In the genomic region with DNA sequence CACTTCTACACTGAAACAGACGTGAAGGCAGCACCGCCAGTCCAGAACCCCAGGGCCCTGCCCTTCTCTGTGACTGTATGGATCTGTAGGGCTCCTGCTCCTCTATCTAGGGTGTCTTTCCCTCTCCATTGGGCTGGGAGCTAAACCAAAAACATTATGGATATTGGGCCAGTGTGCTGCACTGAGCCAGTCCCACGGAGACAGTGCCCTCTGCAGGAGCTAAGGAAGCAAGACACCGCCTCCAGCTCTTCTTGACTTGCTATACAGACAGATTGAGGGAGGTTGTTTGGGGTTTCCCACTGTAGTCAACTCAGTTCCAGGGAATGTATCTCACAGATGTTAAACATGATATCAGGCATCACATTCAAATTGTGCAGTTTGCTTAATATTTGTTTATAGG, we compare ENCODE assay signal across 9 mouse cellular contexts. TPM values are rescaled to one million over a fixed set of nuclear protein-coding genes. Genes with fewer than 3 reads are reported as not detected.
A peak's percentile ranks its signal among the peaks of the same experiment; 100 is the strongest.
DNase-seq lines count a peak whose midpoint lies in the region; ATAC-seq lines count a peak whose summit lies in the region.
"Had no signal": no experiment of that assay in that cellular context is flagged by ENCODE, and none has a peak within 500 bp of the region (broad histone marks: within the 10 kb centered on the region; RNA-seq: fewer than 3 reads in every experiment).

No protein-coding gene starts in this region.

- no peak overlapping the region for H3K4me3 ChIP-seq in heart, embryonic 12.5 days
- H3K4me3 ChIP-seq in neural tube, embryonic 11.5 days (ENCODE audit: low read depth, low read length) = no peak overlapping the region
- no peak overlapping the region for H3K4me3 ChIP-seq in embryonic facial prominence, embryonic 11.5 days (ENCODE audit: low read depth, low read length)
- no peak overlapping the region for H3K4me3 ChIP-seq in forebrain, embryonic 16.5 days (replicated peaks; ENCODE audit: low read length)
- H3K4me3 ChIP-seq: myocyte had no signal

- H3K4me1 ChIP-seq in heart, embryonic 12.5 days (replicated peaks) = no peaks in the 10 kb centered on the region
- H3K4me1 ChIP-seq in neural tube, embryonic 11.5 days (ENCODE audit: control insufficient read depth, insufficient read depth, low read length) = no peaks in the 10 kb centered on the region
- H3K4me1 ChIP-seq in embryonic facial prominence, embryonic 11.5 days (ENCODE audit: control insufficient read depth, insufficient read depth, low read length) = no peaks in the 10 kb centered on the region; the same call in 1 of the 2 replicates
- H3K4me1 ChIP-seq in forebrain, embryonic 16.5 days (replicated peaks; ENCODE audit: control insufficient read depth, insufficient read depth, low read length) = no peaks in the 10 kb centered on the region

- no peak overlapping the region for H3K9ac ChIP-seq in heart, embryonic 12.5 days
- H3K9ac ChIP-seq in neural tube, embryonic 11.5 days (ENCODE audit: low read length) = no peak overlapping the region
- H3K9ac ChIP-seq in embryonic facial prominence, embryonic 11.5 days (replicated peaks; ENCODE audit: low read length) = no peak overlapping the region
- H3K9ac ChIP-seq in forebrain, embryonic 16.5 days (replicated peaks; ENCODE audit: low read depth, low read length) = no peak overlapping the region

- no peak for ATAC-seq in heart, embryonic 12.5 days (ENCODE audit: insufficient number of reproducible peaks, low FRiP score)
- no peak for ATAC-seq in neural tube, embryonic 11.5 days (ENCODE audit: insufficient read depth, low FRiP score, low TSS enrichment)
- ATAC-seq in embryonic facial prominence, embryonic 11.5 days (replicated peaks; ENCODE audit: insufficient number of reproducible peaks, low FRiP score, low TSS enrichment, low read depth) = no peak
- no peak for ATAC-seq in forebrain, embryonic 16.5 days

- WGBS in heart, embryonic 12.5 days = 52% methylated on average over 4 of the region's 4 CpGs
- 51% methylated on average over 4 of the region's 4 CpGs for WGBS in neural tube, embryonic 11.5 days
- WGBS in embryonic facial prominence, embryonic 11.5 days = 41% methylated on average over 4 of the region's 4 CpGs
- WGBS in forebrain, embryonic 16.5 days = 43% methylated on average over 4 of the region's 4 CpGs

- DNase-seq in heart, adult 11 months = peak; percentile 82
- peak; percentile 29 for DNase-seq in neural tube, embryonic 11.5 days (ENCODE audit: low spot score)
- DNase-seq in neural tube, embryonic 10.5 days (ENCODE audit: extremely low spot score, low spot score) = no peak
- peak; percentile 55 for DNase-seq in embryonic facial prominence, embryonic 11.5 days (ENCODE audit: low spot score)
- DNase-seq in naive thymus-derived CD4-positive, alpha-beta T cell, adult 2 months (ENCODE audit: low read depth) = peak; percentile 21
- DNase-seq in urinary bladder, postnatal 10 days (ENCODE audit: low spot score) = no peak

- no peak overlapping the region for H3K27ac ChIP-seq in heart, embryonic 12.5 days (ENCODE audit: poor library complexity, severe bottlenecking)
- H3K27ac ChIP-seq in neural tube, embryonic 11.5 days (ENCODE audit: low read depth, low read length) = no peak overlapping the region
- H3K27ac ChIP-seq in embryonic facial prominence, embryonic 11.5 days (replicated peaks; ENCODE audit: low read depth, low read length) = no peak overlapping the region
- no peak overlapping the region for H3K27ac ChIP-seq in forebrain, embryonic 16.5 days (ENCODE audit: low read length)

- H3K27me3 ChIP-seq in heart, embryonic 12.5 days (replicated peaks) = no peaks in the 10 kb centered on the region
- no peaks in the 10 kb centered on the region for H3K27me3 ChIP-seq in neural tube, embryonic 11.5 days (ENCODE audit: control insufficient read depth, insufficient read depth, low read length)
- no peaks in the 10 kb centered on the region for H3K27me3 ChIP-seq in embryonic facial prominence, embryonic 11.5 days (ENCODE audit: control insufficient read depth, insufficient read depth, low read length)
- no peaks in the 10 kb centered on the region for H3K27me3 ChIP-seq in forebrain, embryonic 16.5 days (replicated peaks; ENCODE audit: control insufficient read depth, insufficient read depth, low read length)

- H3K36me3 ChIP-seq in heart, embryonic 12.5 days = no peaks in the 10 kb centered on the region
- H3K36me3 ChIP-seq in neural tube, embryonic 11.5 days (ENCODE audit: control insufficient read depth, insufficient read depth, low read length) = no peaks in the 10 kb centered on the region
- H3K36me3 ChIP-seq in embryonic facial prominence, embryonic 11.5 days (replicated peaks; ENCODE audit: control insufficient read depth, insufficient read depth, low read depth, low read length) = no peaks in the 10 kb centered on the region
- no peaks in the 10 kb centered on the region for H3K36me3 ChIP-seq in forebrain, embryonic 16.5 days (ENCODE audit: control insufficient read depth, insufficient read depth)

- H3K4me2 ChIP-seq in heart, embryonic 12.5 days = no peak overlapping the region
- no peak overlapping the region for H3K4me2 ChIP-seq in neural tube, embryonic 11.5 days (ENCODE audit: low read depth)
- no peak overlapping the region for H3K4me2 ChIP-seq in embryonic facial prominence, embryonic 11.5 days (ENCODE audit: low read depth, low read length)
- H3K4me2 ChIP-seq in forebrain, embryonic 16.5 days (ENCODE audit: low read length) = no peak overlapping the region

- H3K9me3 ChIP-seq in heart, embryonic 12.5 days (replicated peaks) = no peaks in the 10 kb centered on the region
- H3K9me3 ChIP-seq in neural tube, embryonic 11.5 days (ENCODE audit: control insufficient read depth, low read length) = no peaks in the 10 kb centered on the region
- no peaks in the 10 kb centered on the region for H3K9me3 ChIP-seq in embryonic facial prominence, embryonic 11.5 days (replicated peaks; ENCODE audit: control insufficient read depth, low read length)
- H3K9me3 ChIP-seq in forebrain, embryonic 16.5 days (ENCODE audit: control insufficient read depth, low read length) = no peaks in the 10 kb centered on the region

RNA-seq across cellular contexts. Expression of gene Paqr5, which starts 24.1 kb away (rescaled TPM):
- polyA plus RNA-seq in heart, embryonic 12.5 days (2016; fragmentation: Nextera tagmentation; extraction: Ambion mirVana) = 0.40 and 0.53 TPM in 2 replicates
- 0.27 and 0.64 TPM in 2 replicates for polyA plus RNA-seq in neural tube, embryonic 11.5 days (2014; fragmentation: Nextera tagmentation; extraction: Ambion mirVana)
- polyA plus RNA-seq in embryonic facial prominence, embryonic 11.5 days (2014; fragmentation: Nextera tagmentation; extraction: Ambion mirVana) = 0.34 and 0.54 TPM in 2 replicates
- 0.25 and 0.43 TPM in 2 replicates for polyA plus RNA-seq in forebrain, embryonic 16.5 days (2015; fragmentation: Nextera tagmentation; extraction: Ambion mirVana)

Comparison
In these comparisons a context has a peak if more than half of its experiments do, and no peak if none do; other contexts are left out.
1. DNase-seq: peak in heart, adult 11 months (single experiment), neural tube, embryonic 11.5 days (single experiment), embryonic facial prominence, embryonic 11.5 days (single experiment) and naive thymus-derived CD4-positive, alpha-beta T cell, adult 2 months (single experiment); none in neural tube, embryonic 10.5 days (single experiment) and urinary bladder, postnatal 10 days (single experiment).